Mouse (Mus musculus) bone marrow macrophage, adult 2 months (primary cell): ENCODE data around the gene Pigq.

Experiments
- CTCF ChIP-seq: IDR thresholded peaks from 2 replicates; pipeline ENCODE4 v1.5.1; 2012; ENCODE audit warnings: low read depth, mild to moderate bottlenecking, low read length, moderate library complexity
- POLR2A ChIP-seq: IDR thresholded peaks from 2 replicates; pipeline ENCODE4 v1.6.1; 2012; ENCODE audit warnings: mild to moderate bottlenecking, low read depth, low read length, borderline replicate concordance

- TF ChIP-seq CTCF (peak; percentile 58), POLR2A (no peak)
These were observed 65.5 kb downstream of the Pigq start for GRCm38 (mm10) chr17:25879261-25879660.
